Mouse (Mus musculus) embryonic stem cell, embryonic (primary cell): Measurements from ENCODE around the gene Med16.

ENCODE experiments used
- CTCF ChIA-PET, 4 experiments: fragments of 300-600 bp in 2 of 4; fragments of 350-600 bp in 2 of 4; sonication (Branson Sonifier 250); formaldehyde crosslinking; loops; one replicate each; lab custom pipeline; 2022; ENCODE audit warnings: inconsistent platforms in 2 of 4; lab: Charles Lee
- POLR2A ChIA-PET, 4 experiments: fragments of 300-600 bp in 2 of 4; fragments of 350-600 bp in 2 of 4; sonication (Branson Sonifier 250); formaldehyde crosslinking; loops; one replicate each; lab custom pipeline; 2022; ENCODE audit warnings: antibody characterized with exemption in 4 of 4, inconsistent platforms in 1 of 4; lab: Charles Lee

The Med16 gene

DNA sequence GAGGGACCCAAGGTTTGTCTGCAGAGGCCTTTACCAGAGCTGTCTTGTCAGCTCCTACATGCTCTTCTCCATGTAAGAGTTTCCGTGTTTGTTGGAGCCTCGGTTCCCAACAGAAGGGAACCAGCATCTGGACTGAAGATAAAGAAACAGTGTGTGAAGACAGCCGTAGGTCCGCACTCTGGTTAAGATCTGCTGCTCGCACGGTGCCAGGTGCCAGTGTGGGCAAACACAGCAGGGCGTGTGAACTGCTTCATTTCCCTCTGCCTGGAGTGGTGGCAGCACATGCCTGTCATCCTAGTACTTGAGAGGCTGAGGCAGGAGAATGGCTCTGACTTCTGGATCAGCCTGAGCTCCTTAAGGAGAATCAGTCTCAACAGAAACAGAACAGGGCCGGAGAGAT, 36.9 kb downstream of the Med16 start:
- POLR2A ChIA-PET: interaction anchor here in 3 of 4 experiments (0.6 to 5.9 kb wide), 13 partner anchors 8 to 52 kb away, joined by 3 to 63 read pairs (median 8); partner anchors contain the start of genes Ptbp1 (in 3 of the 3) and Med16 (in 1 of the 3)
- CTCF ChIA-PET: interaction anchor here in 3 of 4 experiments (0.6 to 1.4 kb wide), 8 partner anchors 10 to 295 kb away, joined by 3 to 9 read pairs (median 4); no protein-coding TSS in a partner anchor

DNA sequence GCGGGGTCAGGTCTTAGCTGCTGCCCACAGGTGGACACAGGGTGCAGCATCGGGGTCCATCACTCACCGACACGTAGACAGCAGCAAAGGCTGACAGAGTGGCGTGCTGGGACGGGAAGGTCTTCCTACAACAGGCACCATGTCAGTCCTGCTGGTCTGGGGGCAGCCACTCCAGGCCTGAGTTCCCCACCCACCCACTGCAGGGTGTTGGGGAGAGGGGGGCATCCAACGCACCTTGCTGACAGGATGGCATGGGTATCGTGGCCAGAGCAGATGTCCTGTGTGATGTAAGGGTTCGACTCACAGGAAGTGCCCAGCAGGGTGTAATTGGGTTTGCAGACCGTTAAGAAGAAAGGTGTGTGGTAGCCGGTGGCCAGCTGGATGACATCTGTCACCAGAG, 42.1 kb downstream of the Med16 start:
- ChIA-PET POLR2A (interaction anchor here (0.6 to 10.8 kb wide), 21 partner anchors 9 to 193 kb away, joined by 3 to 177 read pairs (median 7); partner anchors contain the start of genes Ptbp1 (in 4 of the 4), Arid3a (in 1 of the 4), Grin3b (in 1 of the 4) and Med16 (in 1 of the 4)), CTCF (interaction anchor here in 2 of 4 experiments (0.5 to 1.0 kb wide), 2 partner anchors 132 to 154 kb away, joined by 3 to 9 read pairs; no protein-coding TSS in a partner anchor)

DNA sequence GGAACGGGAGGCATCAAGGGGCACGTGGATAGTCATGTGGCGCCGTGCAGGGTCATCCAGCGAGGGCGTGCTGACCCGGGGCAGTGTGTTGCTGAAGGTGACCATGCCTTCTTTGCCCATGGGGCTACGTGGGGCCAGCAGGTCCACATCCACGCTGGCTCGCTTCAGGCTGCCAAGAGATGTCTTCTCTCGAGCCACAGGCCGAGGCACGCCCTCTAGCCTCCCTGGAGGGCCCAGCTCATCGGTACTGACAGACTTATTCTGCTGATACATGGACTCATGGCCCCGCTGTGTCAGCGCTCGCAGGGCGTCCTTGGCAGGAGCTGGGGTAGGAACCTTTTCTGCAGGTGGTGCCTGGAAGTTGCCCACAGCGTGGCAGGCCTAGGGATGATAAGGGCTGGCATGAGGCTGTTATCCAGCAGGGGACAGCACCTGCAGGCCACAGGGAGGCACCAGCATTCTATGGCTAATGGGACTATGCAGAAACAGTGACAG, 42.9 kb downstream of the Med16 start:
- POLR2A ChIA-PET: interaction anchor here (0.5 to 15.0 kb wide), 47 partner anchors 7 to 655 kb away, joined by 3 to 177 read pairs (median 4); partner anchors contain the start of genes Ptbp1 (in 4 of the 4), Med16 (in 2 of the 4), Plppr3 (in 2 of the 4) and Prtn3 (in 2 of the 4)
- CTCF ChIA-PET: interaction anchor here in 3 of 4 experiments (0.5 to 2.4 kb wide), 4 partner anchors 31 to 94 kb away, joined by 3 to 10 read pairs (median 4); partner anchors contain the start of gene Wdr18 (in 1 of the 3)

DNA sequence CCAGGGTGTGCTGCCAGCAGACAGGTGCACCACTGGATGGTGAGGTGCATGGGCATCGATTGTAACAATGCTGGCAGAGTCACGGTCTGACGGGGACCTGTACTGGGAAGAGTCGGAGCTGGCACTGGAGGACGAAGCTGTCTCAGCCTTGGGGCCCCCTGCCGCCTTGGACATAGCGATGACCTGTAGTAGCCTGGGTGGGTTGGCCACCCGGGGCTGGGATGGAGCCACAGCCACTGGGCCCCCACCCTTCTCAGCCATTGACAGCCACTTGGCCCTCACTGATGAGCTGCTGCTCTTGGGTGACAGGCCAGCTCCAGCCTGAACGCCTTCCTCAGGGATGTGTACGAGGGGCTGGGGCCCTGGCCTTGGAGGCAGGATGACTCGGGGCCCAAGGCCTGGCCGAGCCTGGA, 43.5 kb downstream of the Med16 start:
- POLR2A ChIA-PET: interaction anchor here (0.5 to 15.0 kb wide), 48 partner anchors 8 to 361 kb away, joined by 3 to 177 read pairs (median 4); partner anchors contain the start of genes Ptbp1 (in 4 of the 4), Plppr3 (in 3 of the 4), Prtn3 (in 3 of the 4) and Med16 (in 2 of the 4)
- CTCF ChIA-PET: interaction anchor here in 3 of 4 experiments (0.5 to 2.4 kb wide), 5 partner anchors 11 to 95 kb away, joined by 3 to 10 read pairs (median 3); partner anchors contain the start of genes Ptbp1 (in 1 of the 3) and Wdr18 (in 1 of the 3)

DNA sequence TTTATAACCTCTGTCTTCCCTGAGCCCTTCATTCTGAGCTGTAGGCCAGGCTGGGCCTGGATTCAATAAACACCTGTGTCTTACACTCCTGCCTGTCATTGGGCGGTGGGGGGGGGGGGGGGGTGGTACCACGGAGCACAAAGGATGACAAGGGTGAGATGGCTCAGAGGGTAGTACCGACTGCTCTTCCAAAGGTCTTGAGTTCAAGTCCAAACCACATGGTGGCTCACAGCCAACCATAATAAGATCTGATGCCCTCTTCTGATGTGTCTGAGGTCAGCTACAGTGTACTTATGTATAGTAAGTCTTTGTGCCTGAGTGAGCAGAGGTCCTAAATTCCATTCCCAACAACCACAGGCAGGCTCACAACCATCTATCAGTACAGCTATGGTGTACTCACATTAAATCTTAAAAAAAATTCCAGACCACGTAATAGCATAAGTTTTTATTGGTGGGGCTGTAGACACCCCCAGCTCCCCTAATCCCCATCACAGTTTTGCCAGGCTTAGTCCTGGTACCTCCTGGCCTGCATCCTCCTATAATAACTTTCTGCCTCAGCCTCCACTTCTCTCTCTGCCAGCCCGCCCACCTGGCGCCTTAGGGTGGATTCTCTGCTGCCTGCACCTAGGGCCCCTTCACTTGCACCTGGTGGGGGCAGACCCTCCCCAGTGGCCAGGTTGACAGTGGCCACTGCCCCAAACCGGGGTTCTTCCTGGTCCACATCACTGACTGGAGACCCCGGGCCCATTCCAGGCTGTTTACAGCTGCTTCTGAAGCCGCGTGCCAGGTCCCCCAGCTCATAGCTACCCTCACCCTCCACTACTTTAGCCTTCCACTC, 44.2 kb downstream of the Med16 start:
- POLR2A ChIA-PET: interaction anchor here (0.5 to 15.0 kb wide), 56 partner anchors 9 to 362 kb away, joined by 3 to 177 read pairs (median 4); partner anchors contain the start of genes Ptbp1 (in 4 of the 4), Plppr3 (in 3 of the 4), Prtn3 (in 3 of the 4) and Arid3a (in 2 of the 4)

DNA sequence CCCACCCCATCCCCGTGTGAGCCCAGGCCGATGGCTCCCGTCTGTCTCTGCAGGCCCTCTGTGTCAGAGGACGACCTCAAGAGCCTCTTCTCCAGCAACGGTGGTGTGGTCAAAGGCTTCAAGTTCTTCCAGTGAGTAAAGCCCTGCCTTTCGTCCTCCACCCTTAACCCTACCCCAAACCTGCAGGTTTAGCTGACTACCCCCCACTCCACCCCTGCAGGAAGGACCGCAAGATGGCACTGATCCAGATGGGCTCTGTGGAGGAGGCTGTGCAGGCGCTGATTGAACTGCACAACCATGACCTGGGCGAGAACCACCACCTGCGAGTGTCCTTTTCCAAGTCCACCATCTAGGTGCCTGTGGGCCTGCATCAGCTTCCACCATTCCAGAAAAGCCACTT, 45.8 kb downstream of the Med16 start:
- ChIA-PET POLR2A (interaction anchor here in 3 of 4 experiments (0.6 to 15.0 kb wide), 20 partner anchors 8 to 366 kb away, joined by 3 to 177 read pairs (median 10); partner anchors contain the start of genes Plppr3 (in 3 of the 3), Prtn3 (in 3 of the 3), Ptbp1 (in 3 of the 3) and Arid3a (in 1 of the 3)), CTCF (interaction anchor here in 3 of 4 experiments (0.6 to 1.3 kb wide), 3 partner anchors 8 to 52 kb away, joined by 3 to 4 read pairs (median 3); no protein-coding TSS in a partner anchor)

More for the DNA sequence above, 44.2 kb downstream of the Med16 start:
- CTCF ChIA-PET: interaction anchor here in 3 of 4 experiments (0.6 to 2.4 kb wide), 8 partner anchors 10 to 654 kb away, joined by 3 to 10 read pairs (median 3); partner anchors contain the start of genes Ptbp1 (in 1 of the 3) and Wdr18 (in 1 of the 3)

DNA sequence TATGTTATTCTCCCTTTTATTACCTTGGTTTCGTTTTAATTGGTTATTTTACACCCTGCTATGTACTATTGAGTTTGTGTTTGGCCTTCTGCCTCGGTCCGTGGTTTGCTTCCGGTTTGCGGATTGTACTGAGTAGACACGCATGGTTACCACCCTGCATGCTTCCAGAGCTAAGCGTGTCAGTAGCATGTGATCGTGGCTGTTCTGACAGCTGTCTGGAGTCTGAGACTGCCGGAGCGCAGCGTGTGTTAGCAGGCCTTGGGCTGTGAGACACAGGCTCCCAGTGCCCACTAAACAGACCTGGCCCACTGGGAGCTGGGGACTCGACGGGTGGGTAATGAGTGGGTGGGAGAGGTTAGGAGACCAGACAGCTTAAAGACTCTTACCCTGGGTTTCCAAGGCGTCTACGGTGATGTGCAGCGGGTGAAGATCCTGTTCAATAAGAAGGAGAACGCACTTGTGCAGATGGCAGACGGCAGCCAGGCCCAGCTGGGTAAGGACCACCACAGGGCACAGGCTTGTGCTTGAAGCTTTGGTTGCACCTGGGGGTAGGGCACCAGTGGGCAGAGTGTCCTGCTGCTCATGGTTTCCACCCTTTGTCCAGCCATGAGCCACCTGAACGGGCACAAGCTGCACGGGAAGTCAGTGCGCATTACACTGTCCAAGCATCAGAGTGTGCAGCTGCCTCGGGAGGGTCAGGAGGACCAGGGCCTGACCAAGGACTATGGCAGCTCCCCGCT, 46.5 kb downstream of the Med16 start:
- ChIA-PET POLR2A (interaction anchor here (0.5 to 15.0 kb wide), 29 partner anchors 7 to 1188 kb away, joined by 3 to 177 read pairs (median 5); partner anchors contain the start of genes Ptbp1 (in 3 of the 4), Plppr3 (in 2 of the 4), Prtn3 (in 2 of the 4) and Arid3a (in 1 of the 4)), CTCF (interaction anchor here in 3 of 4 experiments (0.6 to 1.3 kb wide), 4 partner anchors 9 to 98 kb away, joined by 3 to 4 read pairs (median 3); partner anchors contain the start of gene Wdr18 (in 1 of the 3))

DNA sequence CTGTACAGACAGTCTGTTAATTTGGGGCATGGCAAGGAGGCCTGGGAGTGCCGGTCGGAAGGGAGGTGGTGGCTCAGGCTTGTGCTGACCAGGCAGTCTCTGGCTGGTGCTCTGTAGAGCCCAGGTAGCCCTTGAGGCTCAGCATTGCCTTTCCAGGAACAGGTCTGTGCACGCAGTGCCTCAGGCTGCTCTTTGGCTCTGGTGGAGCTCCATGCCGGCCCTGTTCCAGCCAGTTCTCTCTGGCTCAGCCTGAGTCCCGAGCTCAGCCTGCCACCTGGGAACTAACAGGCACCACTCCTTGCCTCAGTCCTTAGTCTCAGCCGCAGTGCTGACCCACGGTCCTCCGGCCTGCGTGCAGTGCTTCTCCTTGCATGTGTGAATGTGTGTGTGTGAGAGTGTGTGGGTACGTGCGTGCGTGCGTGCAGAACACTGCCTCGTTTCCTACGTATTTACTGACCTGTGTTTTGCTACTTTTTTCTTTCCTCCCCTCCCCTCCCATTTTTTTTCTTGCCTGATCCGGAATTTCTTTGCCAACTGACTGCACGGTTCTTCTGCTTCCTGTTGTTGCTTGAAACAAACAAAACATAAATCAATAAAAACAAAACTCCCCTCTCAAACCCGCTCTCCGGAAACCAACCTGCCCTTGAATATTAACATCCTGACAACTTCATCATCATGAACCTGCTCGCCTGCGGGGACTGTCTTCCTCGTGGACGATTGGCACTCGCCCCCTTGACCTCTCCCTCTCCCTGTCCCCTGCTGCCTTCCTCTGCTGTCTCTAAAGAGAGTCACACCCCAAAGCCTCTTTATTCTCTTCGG, 47.3 kb downstream of the Med16 start:
- ChIA-PET CTCF (interaction anchor here (0.6 to 1.5 kb wide), 11 partner anchors 9 to 98 kb away, joined by 3 to 5 read pairs (median 3); partner anchors contain the start of genes Wdr18 (in 2 of the 4) and Med16 (in 1 of the 4)), POLR2A (interaction anchor here (0.5 to 15.0 kb wide), 43 partner anchors 6 to 468 kb away, joined by 3 to 177 read pairs (median 5); partner anchors contain the start of genes Ptbp1 (in 3 of the 4), Plppr3 (in 2 of the 4), Prtn3 (in 2 of the 4) and Arid3a (in 1 of the 4))

DNA sequence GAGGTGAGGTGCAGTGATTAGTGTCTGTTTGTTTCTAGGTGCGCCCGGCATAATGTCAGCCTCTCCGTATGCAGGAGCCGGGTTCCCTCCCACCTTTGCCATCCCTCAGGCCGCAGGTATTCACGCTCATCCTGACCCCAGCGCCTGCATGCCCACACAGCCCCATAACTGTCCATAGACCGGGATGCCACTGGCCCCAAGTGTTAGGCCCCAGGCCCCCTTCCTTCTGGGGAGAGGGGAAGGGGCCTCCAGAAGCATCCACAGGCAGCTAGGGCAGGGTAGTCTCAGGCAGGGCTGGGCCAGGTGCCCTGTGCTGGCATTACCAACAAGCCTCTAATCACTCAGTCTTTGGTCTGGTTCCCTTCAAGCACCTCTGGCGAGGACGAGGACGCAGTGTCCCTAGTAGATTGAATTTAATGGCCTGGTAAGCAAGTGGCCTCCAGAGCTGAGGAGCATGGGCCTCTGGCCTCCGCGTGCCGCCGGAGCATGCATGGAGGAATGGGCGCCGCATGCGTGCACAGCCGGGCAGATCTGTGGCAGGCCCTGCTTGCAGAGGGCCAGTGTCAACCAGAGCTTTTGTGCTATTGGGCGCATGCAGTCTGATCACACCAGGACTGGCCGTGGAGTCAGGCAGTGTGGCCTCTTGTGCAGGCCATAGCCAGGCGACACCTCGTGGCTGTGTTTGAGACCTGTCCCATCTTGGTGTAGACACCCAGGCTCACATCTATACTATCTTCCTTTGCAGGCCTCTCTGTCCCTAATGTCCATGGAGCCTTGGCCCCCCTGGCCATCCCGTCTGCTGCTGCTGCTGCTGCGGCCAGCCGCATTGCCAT, 48.4 kb downstream of the Med16 start:
- ChIA-PET POLR2A (interaction anchor here (0.5 to 15.0 kb wide), 29 partner anchors 5 to 477 kb away, joined by 3 to 177 read pairs (median 5); partner anchors contain the start of genes Plppr3 (in 2 of the 4), Prtn3 (in 2 of the 4), Ptbp1 (in 2 of the 4) and Cdc34 (in 1 of the 4)), CTCF (interaction anchor here (0.5 to 4.6 kb wide), 10 partner anchors 11 to 659 kb away, joined by 3 to 18 read pairs (median 4); partner anchors contain the start of gene Wdr18 (in 1 of the 4))

DNA sequence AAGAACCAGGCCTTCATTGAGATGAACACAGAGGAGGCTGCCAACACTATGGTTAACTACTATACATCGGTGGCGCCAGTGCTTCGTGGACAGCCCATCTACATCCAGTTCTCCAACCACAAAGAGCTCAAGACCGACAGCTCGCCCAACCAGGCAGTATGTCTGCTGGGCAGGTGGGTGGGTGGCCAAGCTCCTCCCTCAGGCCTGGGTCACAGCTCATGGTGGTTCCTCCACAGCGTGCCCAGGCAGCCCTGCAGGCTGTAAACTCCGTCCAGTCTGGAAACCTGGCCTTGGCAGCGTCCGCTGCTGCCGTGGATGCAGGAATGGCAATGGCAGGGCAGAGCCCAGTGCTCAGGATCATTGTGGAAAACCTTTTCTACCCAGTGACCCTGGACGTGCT, 49.6 kb downstream of the Med16 start:
- CTCF ChIA-PET: interaction anchor here in 3 of 4 experiments (0.6 to 4.6 kb wide), 4 partner anchors 22 to 24 kb away, joined by 3 to 18 read pairs (median 6); no protein-coding TSS in a partner anchor
- POLR2A ChIA-PET: interaction anchor here in 3 of 4 experiments (0.6 to 15.0 kb wide), 42 partner anchors 4 to 1788 kb away, joined by 3 to 177 read pairs (median 5); partner anchors contain the start of genes Med16 (in 2 of the 3), Plppr3 (in 2 of the 3), Prtn3 (in 2 of the 3) and Gm26602 (in 1 of the 3)

DNA sequence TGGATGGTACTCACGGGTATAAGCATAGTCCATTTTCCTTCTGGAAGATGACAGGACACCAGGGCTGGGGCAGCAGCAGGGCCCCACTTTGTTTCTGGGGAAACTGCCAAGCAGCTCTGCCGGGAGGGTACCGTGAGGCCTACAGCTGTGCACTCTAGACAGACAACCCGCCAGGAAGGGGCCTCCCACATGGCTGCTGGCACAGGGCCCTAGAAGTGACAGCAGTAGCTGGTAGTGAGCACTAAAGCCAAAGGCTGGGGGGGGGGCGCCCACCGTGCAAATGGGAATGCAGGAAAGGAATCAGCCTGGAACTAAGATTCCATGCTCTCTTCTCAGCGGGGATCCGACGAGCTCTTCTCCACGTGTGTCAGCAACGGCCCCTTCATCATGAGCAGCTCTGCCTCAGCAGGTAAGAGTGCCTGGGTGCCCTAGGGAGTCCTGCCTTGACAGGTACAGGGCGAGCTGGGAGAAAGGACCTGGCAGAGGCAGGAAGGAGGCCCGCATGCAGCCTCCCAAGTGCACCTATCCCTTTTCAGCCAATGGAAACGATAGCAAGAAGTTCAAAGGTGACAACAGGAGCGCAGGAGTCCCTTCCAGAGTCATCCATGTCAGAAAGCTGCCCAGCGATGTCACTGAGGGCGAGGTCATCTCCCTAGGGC, 50.2 kb downstream of the Med16 start:
- CTCF ChIA-PET: interaction anchor here in 3 of 4 experiments (0.6 to 4.6 kb wide), 6 partner anchors 23 to 118 kb away, joined by 3 to 18 read pairs (median 4); partner anchors contain the start of gene Wdr18 (in 1 of the 3)
- POLR2A ChIA-PET: interaction anchor here (0.6 to 15.0 kb wide), 53 partner anchors 6 to 1787 kb away, joined by 3 to 177 read pairs (median 4); partner anchors contain the start of genes Med16 (in 2 of the 4), Plppr3 (in 2 of the 4), Prtn3 (in 2 of the 4) and Gm26602 (in 1 of the 4)

DNA sequence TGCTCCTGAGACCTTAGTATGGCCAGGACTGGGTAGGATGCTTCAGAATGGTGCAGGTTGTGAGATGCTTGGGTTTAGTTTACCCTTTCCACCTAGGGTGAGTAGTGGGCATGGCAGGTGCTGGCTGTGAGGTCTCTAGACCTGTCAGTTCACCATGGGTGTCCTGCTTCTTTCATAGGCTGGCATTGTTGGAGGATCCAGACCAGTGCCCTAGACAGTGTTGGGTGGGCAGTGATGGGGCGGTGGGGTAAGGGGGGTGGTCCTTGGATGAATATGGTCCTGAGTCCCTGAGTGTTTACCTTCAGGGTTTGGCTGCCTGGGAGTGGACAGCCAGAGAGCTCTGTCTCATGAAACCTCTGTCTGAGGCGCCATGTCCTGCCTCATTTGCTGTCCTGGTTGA, 50.8 kb downstream of the Med16 start:
- ChIA-PET POLR2A (interaction anchor here (0.6 to 15.0 kb wide), 43 partner anchors 7 to 418 kb away, joined by 3 to 177 read pairs (median 5); partner anchors contain the start of genes Med16 (in 2 of the 4), Plppr3 (in 2 of the 4), Prtn3 (in 2 of the 4) and Cbarp (in 1 of the 4)), CTCF (interaction anchor here in 3 of 4 experiments (0.6 to 4.6 kb wide), 6 partner anchors 13 to 209 kb away, joined by 3 to 18 read pairs (median 3); no protein-coding TSS in a partner anchor)

DNA sequence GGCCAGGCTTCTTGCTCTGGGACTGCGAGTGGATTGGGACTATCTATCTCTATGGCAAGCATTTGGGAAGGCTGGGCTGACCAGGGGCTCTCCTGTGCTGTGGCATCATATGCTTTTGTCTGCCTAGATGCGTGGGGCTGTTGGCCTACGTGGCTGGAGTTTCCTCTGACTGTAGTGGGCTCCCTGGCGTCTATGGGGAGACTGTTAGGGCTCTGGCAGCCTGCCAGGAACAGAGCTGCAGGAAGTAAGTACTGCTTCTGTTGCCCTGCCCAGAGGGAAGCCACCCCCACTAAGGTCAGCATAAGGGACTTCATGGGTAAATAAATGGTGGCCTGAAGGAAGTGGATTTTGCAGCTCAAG, 51.3 kb downstream of the Med16 start:
- ChIA-PET CTCF (interaction anchor here in 3 of 4 experiments (0.6 to 4.6 kb wide), 6 partner anchors 14 to 208 kb away, joined by 3 to 18 read pairs (median 3); no protein-coding TSS in a partner anchor), POLR2A (interaction anchor here (0.8 to 15.0 kb wide), 33 partner anchors 7 to 299 kb away, joined by 3 to 177 read pairs (median 5); partner anchors contain the start of genes Med16 (in 2 of the 4), Plppr3 (in 2 of the 4), Prtn3 (in 2 of the 4) and Bsg (in 1 of the 4))
